Mouse (Mus musculus) kidney, embryonic 15.5 days (tissue): ENCODE measurements around the gene Ebf1. TPM values are rescaled to one million over a fixed set of nuclear protein-coding genes. Genes with fewer than 3 reads are reported as not detected.

ENCODE experiments used
- ATAC-seq: fragments of 200-750 bp; cut with Nextera tagmentation; replicated peaks from 2 replicates; pipeline ENCODE4 v1.8.0; 2017; ENCODE audit warnings: moderate TSS enrichment; ENCODE audit not compliant: low FRiP score
- H3K27ac ChIP-seq: fragments of 300-500 bp; sonication (generic); 2 replicates; pipeline ENCODE4 v1.5.1; 2015; ENCODE audit warnings: mild to moderate bottlenecking, inconsistent platforms
- H3K27me3 ChIP-seq: fragments of 300-500 bp; sonication (generic); 2 replicates; pipeline ENCODE4 v1.6.1; 2015; ENCODE audit warnings: inconsistent platforms
- H3K36me3 ChIP-seq: fragments of 300-500 bp; sonication (generic); 2 replicates; pipeline ENCODE4 v1.6.1; 2015; ENCODE audit warnings: inconsistent platforms
- H3K4me1 ChIP-seq: fragments of 300-500 bp; sonication (generic); 2 replicates; pipeline ENCODE4 v1.6.1; 2015; ENCODE audit warnings: inconsistent platforms
- H3K4me2 ChIP-seq: fragments of 300-500 bp; sonication (generic); 2 replicates; pipeline ENCODE4 v1.6.1; 2015; ENCODE audit warnings: moderate library complexity, mild to moderate bottlenecking, inconsistent platforms
- H3K4me3 ChIP-seq: fragments of 300-500 bp; sonication (generic); replicated peaks from 2 replicates; pipeline ENCODE4 v1.5.1; 2015; ENCODE audit warnings: mild to moderate bottlenecking, inconsistent platforms
- H3K9ac ChIP-seq: fragments of 300-500 bp; sonication (generic); 2 replicates; pipeline ENCODE4 v1.6.1; 2015; ENCODE audit warnings: mild to moderate bottlenecking, inconsistent platforms
- H3K9me3 ChIP-seq: fragments of 300-500 bp; sonication (generic); replicated peaks from 2 replicates; pipeline ENCODE4 v1.6.1; 2016; ENCODE audit warnings: inconsistent platforms
- WGBS: fragments of 180-500 bp; shearing (Covaris S2); methylation state at CpG from one replicate; pipeline ENCODE4 v1.1.7; 2015; ENCODE audit warnings: mixed read lengths; 5-methylcytosine and 5-hydroxymethylcytosine counted together
- polyA plus RNA-seq: library from polyadenylated mRNA; unstranded; fragments of >200 nt; fragmentation: Nextera tagmentation; extraction: Ambion mirVana; gene quantifications from 2 replicates; pipeline ENCODE4 v1.2.1, GENCODE M21; 2015

The Ebf1 gene
- polyA plus RNA-seq, 1 experiment from 2014 or later = 24.1 TPM

DNA sequence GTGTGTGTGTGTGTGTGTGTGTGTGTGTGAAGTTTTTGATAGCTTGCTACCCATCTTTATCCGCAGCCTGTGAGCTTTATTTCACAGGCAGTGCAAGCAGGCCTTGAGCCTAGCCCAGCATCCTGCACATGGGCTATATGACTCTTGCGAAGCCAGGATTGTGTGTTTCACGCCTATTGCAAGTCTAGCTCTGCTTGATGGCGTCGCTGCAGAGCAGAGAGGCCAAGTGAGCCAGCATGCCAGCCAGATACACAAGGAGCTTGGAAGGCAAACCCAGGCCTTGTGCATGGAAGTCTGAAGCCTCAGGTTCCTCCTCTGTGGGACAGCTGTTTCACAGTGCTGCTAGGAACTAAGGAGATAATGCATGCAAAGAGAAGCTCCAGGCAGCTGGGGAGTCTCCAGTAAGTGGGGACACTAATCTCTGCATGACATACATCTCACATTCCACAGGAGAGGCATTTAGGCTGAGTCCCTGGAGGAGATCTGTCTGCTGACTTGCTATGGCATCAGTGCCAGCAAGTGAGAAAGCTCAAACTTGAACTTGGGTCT, 359.2 kb downstream of the Ebf1 start:
- Histone ChIP-seq H3K9me3 (no peaks in the 10 kb centered on the region), H3K27ac (no peak overlapping the region), H3K9ac (no peak overlapping the region), H3K4me1 (peaks cover 15% of the 10 kb centered on the region), H3K4me3 (no peak overlapping the region), H3K27me3 (no peaks in the 10 kb centered on the region), H3K4me2 (no peak overlapping the region), H3K36me3 (no peaks in the 10 kb centered on the region)
- ATAC-seq = no peak
- WGBS = 84% methylated on average over 5 of the region's 5 CpGs

DNA sequence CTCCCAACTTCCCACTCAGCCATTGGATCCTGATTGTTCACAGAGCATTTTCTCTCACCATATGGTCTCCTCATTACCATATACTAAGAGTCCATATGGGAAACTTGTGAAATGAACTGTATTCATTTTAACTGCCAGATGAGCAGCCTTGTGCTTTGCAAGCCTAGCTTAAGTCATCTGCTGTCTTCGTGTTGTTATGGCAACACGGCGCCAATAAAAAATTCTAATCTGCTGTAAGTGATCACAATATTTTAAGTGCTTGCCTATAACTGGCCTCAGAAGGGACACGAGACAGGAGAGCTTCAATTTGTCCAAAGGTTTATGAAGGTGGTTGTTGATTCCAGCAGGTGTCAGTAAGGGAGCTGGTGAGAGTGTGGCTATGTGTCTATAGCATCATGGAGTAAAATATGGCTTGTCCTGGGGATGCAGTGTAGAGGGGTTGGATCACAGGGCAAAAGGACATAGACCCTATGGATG, 360.8 kb downstream of the Ebf1 start:
- H3K9me3 ChIP-seq = no peaks in the 10 kb centered on the region
- no peak overlapping the region for H3K27ac ChIP-seq
- ATAC-seq = no peak
- 91% methylated on average over 4 of the region's 4 CpGs for WGBS
- H3K36me3 ChIP-seq = no peaks in the 10 kb centered on the region
- H3K27me3 ChIP-seq = no peaks in the 10 kb centered on the region
- H3K9ac ChIP-seq = no peak overlapping the region
- H3K4me2 ChIP-seq = no peak overlapping the region
- H3K4me3 ChIP-seq = no peak overlapping the region
- H3K4me1 ChIP-seq = peaks cover 15% of the 10 kb centered on the region

DNA sequence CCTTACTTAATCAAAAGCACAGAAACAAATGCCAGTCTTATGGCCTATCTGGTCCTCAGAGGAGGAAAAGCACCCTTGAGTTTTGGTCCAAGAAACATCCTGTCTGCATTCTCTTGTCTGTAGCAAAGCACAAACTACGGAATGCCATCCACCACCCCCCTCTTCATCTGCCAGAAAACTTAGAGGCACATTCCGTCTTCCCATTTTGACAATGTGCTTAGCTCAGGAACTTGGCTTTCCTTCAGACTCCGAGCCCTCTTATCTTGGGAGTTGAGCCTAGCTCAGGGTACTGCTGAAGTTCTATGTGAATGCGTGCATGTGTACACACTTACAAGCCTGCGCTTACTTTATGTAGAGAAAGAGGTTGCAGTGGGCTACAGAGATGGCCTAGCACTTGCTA, 362.3 kb downstream of the Ebf1 start:
- Histone ChIP-seq H3K27ac (no peak overlapping the region), H3K4me3 (no peak overlapping the region), H3K36me3 (no peaks in the 10 kb centered on the region), H3K9ac (no peak overlapping the region), H3K9me3 (no peaks in the 10 kb centered on the region), H3K4me1 (peaks cover 15% of the 10 kb centered on the region), H3K27me3 (no peaks in the 10 kb centered on the region), H3K4me2 (no peak overlapping the region)
- WGBS = 81% methylated on average over 5 of the region's 5 CpGs
- no peak for ATAC-seq

DNA sequence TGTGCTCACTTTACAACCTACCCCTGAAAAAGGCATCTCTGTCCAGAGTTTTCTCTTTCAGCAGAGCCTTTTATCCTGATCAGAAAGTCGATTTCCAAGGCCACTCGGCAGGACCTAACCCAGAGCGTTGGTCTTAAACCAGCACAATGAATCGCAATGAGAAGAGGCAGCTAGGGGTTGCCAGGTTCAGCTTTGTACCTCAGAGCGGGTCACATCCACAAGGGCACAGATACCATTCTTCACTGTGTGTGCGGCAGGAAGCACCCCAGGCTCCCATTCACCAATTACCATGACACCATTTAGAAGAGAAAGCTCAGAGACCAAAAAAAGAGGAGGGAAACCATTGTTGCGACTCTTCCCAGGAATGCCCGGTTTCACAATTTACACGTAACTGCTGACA, 365.1 kb downstream of the Ebf1 start:
- H3K36me3 ChIP-seq = no peaks in the 10 kb centered on the region
- ATAC-seq = no peak
- no peaks in the 10 kb centered on the region for H3K9me3 ChIP-seq
- no peaks in the 10 kb centered on the region for H3K4me1 ChIP-seq
- H3K9ac ChIP-seq = no peak overlapping the region
- no peak overlapping the region for H3K27ac ChIP-seq
- no peaks in the 10 kb centered on the region for H3K27me3 ChIP-seq
- 55% methylated on average over 9 of the region's 9 CpGs for WGBS
- no peak overlapping the region for H3K4me3 ChIP-seq
- no peak overlapping the region for H3K4me2 ChIP-seq

DNA sequence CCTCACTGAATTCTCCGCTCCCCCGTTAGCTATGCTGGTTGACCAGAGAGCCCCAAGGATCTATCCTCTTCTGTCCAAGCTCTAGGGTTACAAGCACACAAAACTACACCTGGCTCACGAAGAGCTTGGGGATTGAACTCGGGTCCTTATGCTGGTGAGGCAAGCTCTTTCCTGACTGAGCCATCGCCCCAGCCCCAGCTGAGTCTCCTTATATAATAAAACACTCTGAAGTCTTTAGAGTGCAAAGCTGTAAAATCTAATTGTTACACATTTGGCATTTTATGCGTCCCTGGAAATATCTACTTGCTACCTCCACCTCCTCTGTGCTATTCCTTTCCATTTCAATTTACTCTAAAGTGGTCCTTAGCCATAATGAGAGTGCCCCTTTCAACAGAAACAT, 366.8 kb downstream of the Ebf1 start:
- Histone ChIP-seq H3K36me3 (no peaks in the 10 kb centered on the region), H3K9me3 (no peaks in the 10 kb centered on the region), H3K9ac (no peak overlapping the region), H3K4me1 (no peaks in the 10 kb centered on the region), H3K4me2 (no peak overlapping the region), H3K27me3 (no peaks in the 10 kb centered on the region), H3K4me3 (no peak overlapping the region), H3K27ac (no peak overlapping the region)
- 64% methylated on average over 6 of the region's 6 CpGs for WGBS
- ATAC-seq = no peak

DNA sequence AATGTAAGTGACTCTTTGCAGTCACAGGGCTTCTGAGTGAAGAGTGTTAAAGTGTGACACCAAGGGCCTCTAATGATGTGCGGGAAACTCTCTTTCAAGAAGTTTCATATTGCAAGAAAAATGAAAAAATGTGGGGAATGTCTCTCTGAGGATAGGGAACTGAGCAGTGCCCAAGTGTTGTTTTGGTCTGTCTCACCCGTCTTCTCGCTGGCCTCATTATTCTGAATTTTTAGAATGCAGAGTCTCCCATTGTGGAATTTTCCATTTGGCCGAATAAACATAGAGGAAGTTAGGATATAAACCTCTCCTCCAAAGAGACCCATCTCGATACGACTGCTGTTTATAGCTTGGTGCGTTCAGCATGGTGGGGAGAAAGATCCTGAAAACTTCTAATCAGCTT, 367.3 kb downstream of the Ebf1 start:
- WGBS = 61% methylated on average over 7 of the region's 7 CpGs
- Histone ChIP-seq H3K4me2 (no peak overlapping the region), H3K4me3 (no peak overlapping the region), H3K27ac (no peak overlapping the region), H3K9me3 (no peaks in the 10 kb centered on the region), H3K36me3 (no peaks in the 10 kb centered on the region), H3K9ac (no peak overlapping the region), H3K27me3 (no peaks in the 10 kb centered on the region), H3K4me1 (no peaks in the 10 kb centered on the region)
- no peak for ATAC-seq

DNA sequence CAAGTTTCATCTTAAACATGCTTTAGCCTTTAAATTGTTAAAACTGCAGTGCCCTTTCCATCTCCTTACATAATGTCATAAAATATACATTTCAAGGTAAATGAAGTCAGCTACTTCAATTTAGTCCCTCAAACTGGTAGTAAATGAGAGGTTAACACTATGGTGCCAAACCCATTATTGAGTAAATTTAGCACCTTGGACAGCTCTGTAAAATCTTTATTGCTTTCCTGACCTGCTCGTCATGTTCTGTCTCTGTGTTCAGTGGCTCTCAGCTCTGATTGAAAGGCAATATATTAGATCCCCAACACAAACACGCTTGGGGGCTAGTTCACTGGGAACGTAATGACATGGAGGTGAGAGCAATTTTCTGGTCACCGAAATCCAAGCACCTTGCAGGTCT, 370.7 kb downstream of the Ebf1 start:
- no peaks in the 10 kb centered on the region for H3K4me1 ChIP-seq
- 6% methylated on average over 4 of the region's 4 CpGs for WGBS
- no peak overlapping the region for H3K27ac ChIP-seq
- 0 out of 2 replicates have a peak, but pooled peaks cover 3% of the 10 kb centered on the region for H3K36me3 ChIP-seq
- H3K9ac ChIP-seq = no peak overlapping the region
- ATAC-seq = no peak
- H3K27me3 ChIP-seq = no peaks in the 10 kb centered on the region
- H3K4me2 ChIP-seq = no peak overlapping the region
- no peaks in the 10 kb centered on the region for H3K9me3 ChIP-seq
- H3K4me3 ChIP-seq = no peak overlapping the region

DNA sequence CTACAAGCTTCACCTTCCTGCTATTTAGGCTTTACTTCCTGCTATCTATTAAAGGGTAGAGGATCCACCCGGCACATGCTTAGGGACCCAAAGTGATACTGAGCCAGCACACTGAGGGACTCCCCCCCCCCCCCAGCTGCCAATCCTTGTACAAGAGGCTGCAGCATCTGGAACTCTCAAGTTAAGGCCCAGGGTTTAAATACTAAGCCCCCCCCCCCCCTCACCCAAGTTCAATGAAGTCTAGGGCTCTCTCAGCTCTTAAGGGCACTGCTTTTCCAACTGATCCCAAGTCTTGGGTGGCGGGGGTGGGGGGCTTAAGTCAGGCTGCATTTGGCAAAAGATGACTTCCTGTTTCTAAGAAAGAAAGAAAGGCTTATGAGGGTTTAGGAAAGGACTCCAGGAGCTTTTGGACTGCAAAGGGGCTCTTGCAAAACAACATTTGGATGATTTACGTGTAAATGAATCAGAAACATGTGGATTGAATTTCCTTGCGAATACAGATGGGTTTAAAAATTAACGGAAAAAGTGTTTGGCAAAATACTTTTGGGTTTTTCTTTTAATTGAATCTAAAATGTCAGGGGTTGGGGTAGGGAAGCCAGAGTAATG, 385.7 kb downstream of the Ebf1 start:
- no peaks in the 10 kb centered on the region for H3K36me3 ChIP-seq
- no peaks in the 10 kb centered on the region for H3K9me3 ChIP-seq
- 55% methylated on average over 5 of the region's 5 CpGs for WGBS
- no peak for ATAC-seq
- no peaks in the 10 kb centered on the region for H3K27me3 ChIP-seq
- H3K27ac ChIP-seq = no peak overlapping the region
- H3K4me2 ChIP-seq = no peak overlapping the region
- H3K9ac ChIP-seq = no peak overlapping the region
- no peak overlapping the region for H3K4me3 ChIP-seq
- H3K4me1 ChIP-seq = peaks cover 4% of the 10 kb centered on the region

DNA sequence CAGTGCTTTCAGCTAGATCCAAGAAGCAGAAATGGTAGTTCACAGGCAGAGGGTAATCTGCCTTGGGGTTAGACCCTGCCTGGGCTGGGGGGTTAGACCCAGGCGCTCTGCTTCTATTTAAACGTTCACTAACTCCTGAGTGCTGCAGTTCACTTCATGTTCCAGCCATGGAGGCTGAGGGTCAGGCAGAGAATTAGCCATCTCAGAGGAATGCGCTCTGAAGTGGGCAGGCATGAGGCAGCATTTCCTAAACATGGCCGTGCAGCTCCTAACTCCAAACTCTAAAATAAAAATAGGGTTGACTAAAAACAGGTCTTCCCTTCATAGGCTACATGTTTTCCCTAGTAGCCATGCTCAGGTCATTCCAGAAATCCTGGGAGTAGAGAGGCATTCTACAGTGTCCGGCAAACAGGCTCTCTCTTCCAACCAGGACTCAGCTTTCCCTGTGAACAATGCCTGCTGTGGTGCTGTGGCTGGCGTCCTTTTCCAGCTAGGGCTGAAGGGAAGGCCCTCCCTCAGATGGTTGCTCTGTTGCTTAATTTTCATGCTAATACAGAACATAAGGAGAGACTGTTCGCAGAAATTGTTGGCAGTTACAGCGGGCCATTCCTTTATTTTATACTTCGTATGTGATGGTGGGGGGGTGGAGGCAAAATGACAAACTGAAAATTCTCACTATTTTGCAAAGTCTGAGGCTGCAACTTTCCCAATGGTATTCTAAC, 386.8 kb downstream of the Ebf1 start:
- 65% methylated on average over 9 of the region's 9 CpGs for WGBS

DNA sequence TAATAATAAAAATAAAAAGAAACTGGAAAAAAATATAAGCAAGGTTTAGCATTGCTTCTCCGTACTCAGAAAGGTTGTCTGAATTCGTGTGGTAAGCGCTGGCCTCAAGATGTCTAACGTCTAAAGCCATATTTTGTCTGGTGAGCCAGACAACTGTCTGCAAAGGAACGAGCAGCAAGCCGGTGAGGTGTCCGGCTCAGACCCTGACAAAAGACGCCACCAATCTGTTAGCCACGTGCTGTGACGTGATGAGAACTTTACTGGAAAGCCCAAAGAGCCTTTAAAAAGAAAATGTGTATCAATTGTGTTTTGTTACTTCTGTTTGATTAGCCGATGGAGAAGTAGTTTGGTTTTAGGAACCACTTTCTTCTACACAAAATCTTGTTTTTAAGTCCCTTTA, 390.2 kb downstream of the Ebf1 start:
- Histone ChIP-seq H3K36me3 (no peaks in the 10 kb centered on the region), H3K9me3 (no peaks in the 10 kb centered on the region), H3K27me3 (no peaks in the 10 kb centered on the region), H3K4me3 (no peak overlapping the region), H3K4me2 (no peak overlapping the region), H3K27ac (no peak overlapping the region), H3K4me1 (peaks cover 7% of the 10 kb centered on the region), H3K9ac (no peak overlapping the region)
- 59% methylated on average over 11 of the region's 11 CpGs for WGBS
- no peak for ATAC-seq

More for the DNA sequence above, 386.8 kb downstream of the Ebf1 start:
- Histone ChIP-seq H3K9ac (no peak overlapping the region), H3K27me3 (no peaks in the 10 kb centered on the region), H3K27ac (no peak overlapping the region), H3K4me2 (no peak overlapping the region), H3K9me3 (no peaks in the 10 kb centered on the region), H3K4me3 (no peak overlapping the region), H3K4me1 (peaks cover 7% of the 10 kb centered on the region), H3K36me3 (no peaks in the 10 kb centered on the region)
- no peak for ATAC-seq

DNA sequence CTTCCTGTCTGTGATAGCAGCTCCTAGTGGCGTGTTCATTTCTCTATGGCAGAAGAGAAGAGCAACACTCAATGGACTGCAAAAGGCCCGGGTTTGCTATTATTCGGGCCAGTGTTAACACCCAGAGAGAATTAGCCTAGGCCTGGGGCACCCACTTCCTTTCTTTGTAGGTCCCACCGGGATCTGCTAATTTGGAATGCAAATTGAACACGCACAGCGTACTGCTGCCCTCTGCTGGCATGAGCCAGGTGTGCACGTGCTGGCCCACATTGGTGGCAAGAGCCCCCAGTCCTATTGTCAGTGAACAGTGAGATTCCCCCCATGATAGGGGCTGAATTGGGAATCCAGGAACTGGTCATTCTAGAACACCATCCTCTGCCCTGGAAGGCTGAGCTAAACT, 391.0 kb downstream of the Ebf1 start:
- no peaks in the 10 kb centered on the region for H3K9me3 ChIP-seq
- 6% methylated on average over 7 of the region's 7 CpGs for WGBS

DNA sequence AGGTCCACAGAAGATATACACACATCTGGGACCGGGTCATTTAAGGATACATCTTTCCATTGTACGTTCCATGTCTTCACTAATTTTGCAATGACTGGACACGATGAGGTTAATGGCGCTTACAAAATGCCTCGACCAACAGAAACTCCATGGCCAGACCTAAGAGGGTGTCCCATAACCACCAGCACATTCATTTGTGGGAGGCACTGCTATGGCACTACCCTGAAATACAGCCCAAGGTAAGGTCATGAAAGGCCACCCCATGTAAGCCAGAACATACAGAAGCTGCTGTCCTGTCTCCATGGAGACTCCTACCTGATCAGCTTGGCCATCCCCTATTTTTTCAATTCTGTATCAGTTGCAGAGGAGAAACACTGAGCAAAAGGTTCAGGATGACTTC, 391.6 kb downstream of the Ebf1 start:
- H3K4me3 ChIP-seq = no peak overlapping the region
- no peak for ATAC-seq
- no peak overlapping the region for H3K27ac ChIP-seq
- 89% methylated on average over 5 of the region's 5 CpGs for WGBS
- H3K9ac ChIP-seq = no peak overlapping the region
- H3K4me2 ChIP-seq = no peak overlapping the region
- no peaks in the 10 kb centered on the region for H3K9me3 ChIP-seq
- no peaks in the 10 kb centered on the region for H3K36me3 ChIP-seq
- H3K4me1 ChIP-seq = 0 out of 2 replicates have a peak, but pooled peaks cover 2% of the 10 kb centered on the region
- no peaks in the 10 kb centered on the region for H3K27me3 ChIP-seq

More for the DNA sequence above, 391.0 kb downstream of the Ebf1 start:
- Histone ChIP-seq H3K4me3 (0 out of 2 replicates have a peak overlapping the region, but pooled peaks have one; percentile 17), H3K36me3 (no peaks in the 10 kb centered on the region), H3K9ac (no peak overlapping the region), H3K27me3 (no peaks in the 10 kb centered on the region), H3K27ac (no peak overlapping the region), H3K4me2 (peak overlapping the region; percentile 55), H3K4me1 (peaks cover 2% of the 10 kb centered on the region; the same call in 1 of the 2 replicates)
- ATAC-seq = 0 out of 2 replicates have a peak, but pooled peaks have one; percentile 9
